Mouse (Mus musculus) thymus, postnatal 0 days (tissue): ENCODE measurements at regions not wholly inside any gene's neighbourhood (a gene's known extent, or its start where the extent isn't known, plus 50 kb on each side); places are given as distances from the start of the nearest gene placed in this dataset.
A peak's percentile ranks its signal among the peaks of the same experiment; 100 is the strongest.

Experiments used
- DNase-seq: peaks from one replicate; pipeline ENCODE4 v3.0.0-alpha.2; 2015; ENCODE audit warnings: low spot score

DNA sequence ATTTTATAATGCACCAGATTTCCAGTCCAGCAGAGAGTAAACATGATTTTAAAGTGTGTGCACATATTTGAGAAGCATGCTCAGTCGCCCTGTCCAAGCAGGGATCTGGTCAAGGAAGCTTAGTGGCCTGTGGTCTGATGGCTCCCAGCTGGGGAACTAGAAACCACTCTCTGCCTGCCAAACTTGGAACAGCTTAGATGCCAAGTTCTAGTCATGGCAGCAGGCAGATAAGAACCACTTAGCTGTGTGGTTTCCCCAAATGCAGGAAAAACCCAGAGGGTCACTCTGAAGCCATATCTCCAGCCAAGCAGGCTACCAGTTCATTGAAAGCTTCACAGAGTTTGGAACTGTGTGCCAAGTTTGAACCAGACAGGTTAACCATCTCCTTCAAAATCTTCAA lies 86.1 kb downstream of the Fam114a2 start:
- DNase-seq = no peak

- DNase-seq = no peak
These were observed 86.5 kb downstream of the Fam114a2 start for GRCm38 (mm10) chr11:57431886-57432285.

GRCm38 (mm10) chr11:57426046-57426805 lies 92.2 kb downstream of the Fam114a2 start:
- peak; percentile 19 for DNase-seq

GRCm38 (mm10) chr11:57419416-57419815 lies 99.0 kb downstream of the Fam114a2 start:
- no peak for DNase-seq

DNA sequence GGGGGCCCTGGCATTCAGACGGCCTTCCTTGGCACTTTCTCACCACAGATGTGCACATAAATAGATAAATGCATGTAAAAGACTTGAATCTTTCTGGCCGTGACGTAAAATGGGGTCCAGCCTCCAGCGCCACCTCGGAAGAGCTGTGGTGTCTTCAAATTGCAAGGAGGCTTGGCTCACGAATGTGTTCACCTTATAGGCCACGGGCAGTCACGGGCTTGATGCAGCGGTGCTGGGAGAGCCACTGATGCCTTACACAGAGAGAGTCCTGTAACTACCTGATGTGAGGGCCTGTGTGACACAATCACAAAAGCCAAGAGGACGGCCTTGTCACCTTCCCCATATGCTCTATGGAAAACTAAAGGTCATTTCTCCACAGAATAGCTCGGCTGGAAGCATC lies 102.4 kb downstream of the Fam114a2 start:
- DNase-seq = no peak

DNA sequence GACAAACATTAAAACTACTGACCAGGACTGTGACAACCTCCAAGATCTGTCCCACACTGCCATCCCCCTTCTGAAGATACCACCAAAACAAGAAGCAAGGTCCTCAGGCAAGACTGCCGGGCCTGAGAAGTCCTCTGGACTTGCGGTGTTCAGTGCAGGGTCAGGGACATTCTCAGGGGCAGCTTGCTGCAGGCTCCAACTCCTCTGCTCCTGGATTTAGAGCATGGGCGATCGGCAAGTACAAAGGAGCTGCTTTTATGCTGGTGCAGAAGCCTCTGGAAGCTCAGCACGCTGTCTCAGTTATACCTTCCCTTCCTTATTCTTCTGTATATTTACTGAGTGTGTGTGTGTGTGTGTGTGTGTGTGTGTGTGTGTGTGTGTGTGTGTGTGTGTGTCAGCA lies 103.2 kb downstream of the Fam114a2 start:
- DNase-seq = no peak

DNA sequence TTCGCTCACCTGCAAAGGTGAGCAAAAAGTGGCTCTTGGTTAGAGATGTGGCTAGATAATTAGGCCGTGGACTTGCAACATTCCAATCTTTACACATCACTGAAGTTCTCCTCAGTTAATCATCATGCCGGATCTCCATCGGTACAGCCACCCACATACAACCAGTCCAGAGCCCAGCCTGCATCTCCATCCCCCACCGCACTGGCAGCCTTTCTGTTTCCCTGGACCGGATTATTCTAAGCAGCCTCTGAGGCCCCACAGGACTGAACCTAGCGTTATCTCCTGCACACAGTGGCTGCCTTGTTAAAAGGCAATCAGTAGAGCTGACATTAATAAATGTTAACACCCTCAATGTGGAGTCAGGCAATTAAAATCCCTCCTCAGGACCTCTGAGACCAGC lies 103.7 kb downstream of the Fam114a2 start:
- DNase-seq = no peak

DNA sequence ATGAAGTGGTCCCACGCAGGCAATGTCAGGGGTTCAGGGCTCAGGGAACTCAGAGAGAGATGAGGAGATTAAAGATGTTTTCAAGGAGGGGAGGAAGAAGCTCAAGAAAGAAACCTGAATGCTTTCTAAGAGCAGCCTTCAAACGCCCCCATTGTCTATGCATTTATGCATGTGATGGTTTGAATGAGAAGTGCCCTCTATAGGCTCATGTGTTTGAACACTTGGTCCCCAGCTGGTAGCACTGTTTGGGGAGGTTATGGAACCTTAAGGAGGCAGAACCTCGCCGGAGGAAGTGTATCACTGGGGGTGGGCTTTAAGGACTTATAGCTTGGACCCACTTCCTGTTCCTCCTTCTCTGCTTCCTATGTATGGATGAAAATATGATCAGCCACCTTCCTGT lies 105.1 kb downstream of the Fam114a2 start:
- no peak for DNase-seq

DNA sequence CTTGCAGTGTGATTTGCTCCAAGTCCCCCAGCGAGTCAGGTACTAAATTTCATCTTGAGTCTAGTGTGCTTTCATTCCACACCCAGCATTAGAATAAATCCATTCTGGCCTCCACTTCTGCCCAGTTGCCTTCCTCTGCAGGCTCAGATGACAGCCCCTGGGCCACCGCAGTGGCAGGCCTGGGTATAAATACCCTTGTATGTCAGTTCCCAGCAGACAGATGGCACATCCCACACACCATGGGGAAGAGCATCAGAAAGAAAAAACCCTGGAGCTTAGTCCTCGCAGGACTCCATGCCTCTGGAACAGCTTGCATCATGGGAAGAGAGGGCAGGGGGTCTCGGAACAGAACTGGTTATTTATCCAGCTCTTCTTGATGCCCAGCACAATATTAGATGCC lies 105.7 kb downstream of the Fam114a2 start:
- no peak for DNase-seq

- DNase-seq = no peak
These were observed 114.2 kb downstream of the Fam114a2 start for GRCm38 (mm10) chr11:57404172-57404571.

GRCm38 (mm10) chr11:57401610-57402009 lies 116.8 kb downstream of the Fam114a2 start:
- no peak for DNase-seq

DNA sequence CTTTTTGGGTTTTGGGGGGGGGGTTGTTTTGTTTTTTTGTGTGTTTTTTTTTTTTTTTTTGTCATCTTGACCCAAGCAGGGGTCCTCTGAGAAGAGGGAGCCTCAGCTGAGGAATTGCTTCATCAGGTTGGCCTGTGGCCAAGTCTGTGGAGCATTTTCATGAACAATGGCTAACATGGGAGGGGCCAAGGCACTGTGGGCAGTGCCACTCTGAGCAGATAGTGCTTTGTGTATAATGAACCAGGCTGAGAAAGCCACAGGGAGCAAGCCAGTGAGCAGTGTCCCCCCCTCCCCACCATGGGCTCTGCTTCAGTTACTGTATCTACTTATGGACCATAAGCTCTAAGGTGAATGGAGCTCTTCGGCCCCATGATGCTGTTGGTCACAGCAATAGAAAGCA lies 119.1 kb downstream of the Fam114a2 start:
- no peak for DNase-seq

GRCm38 (mm10) chr11:57396429-57396828 lies 122.0 kb downstream of the Fam114a2 start:
- DNase-seq = no peak

DNA sequence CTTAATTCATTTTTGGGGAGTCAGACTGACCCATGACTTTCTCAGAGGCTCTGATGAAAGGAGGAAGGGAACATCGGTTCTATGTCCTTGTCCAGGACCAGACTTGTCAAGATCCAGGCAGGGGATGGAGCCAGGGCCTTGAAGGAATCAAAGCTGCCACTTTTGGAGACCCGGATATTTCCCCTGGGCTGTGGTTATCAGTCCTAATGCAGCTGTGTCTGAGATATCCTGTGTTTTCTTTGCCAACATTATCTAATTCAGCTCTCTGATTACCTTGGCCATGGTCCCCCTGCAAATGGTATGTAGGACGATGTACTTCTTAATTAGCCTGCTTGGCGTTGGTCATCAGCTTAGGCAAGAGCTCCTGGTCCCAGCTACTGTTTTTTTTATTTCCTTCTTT lies 127.6 kb downstream of the Fam114a2 start:
- no peak for DNase-seq
